Mouse (Mus musculus): ENCODE results near the gene Tnnc2. TPM values are rescaled to one million over a fixed set of nuclear protein-coding genes. Genes with fewer than 3 reads are reported as not detected.

Tnnc2 gene
- polyA plus RNA-seq, 1 experiment: 0.62 TPM

DNA sequence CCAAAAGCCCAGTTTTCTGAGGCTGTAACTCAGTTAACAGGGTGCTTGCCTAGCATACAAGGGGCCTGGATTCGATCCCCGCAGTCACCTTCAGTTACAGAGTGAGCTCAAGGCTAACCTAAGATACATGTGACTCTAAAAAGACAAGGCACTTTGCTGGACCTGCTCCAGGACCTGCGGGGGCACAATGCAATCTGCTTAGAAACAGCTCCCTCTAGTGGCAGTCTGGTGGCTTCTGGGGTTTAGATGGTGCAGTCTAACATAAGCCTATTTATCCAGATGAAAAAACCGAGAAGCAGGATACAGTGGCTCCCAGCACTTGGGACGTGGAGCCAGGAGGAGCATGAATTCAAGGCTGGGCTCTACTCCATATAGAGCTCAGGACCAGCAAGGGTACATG, 14.5 kb upstream of the Tnnc2 start:
- Histone ChIP-seq H3K27ac (ENCODE audit: insufficient read depth, low read length) (no peak overlapping the region), H3K4me3 (replicated peaks; ENCODE audit: insufficient read depth, low read depth, low read length) (no peak overlapping the region), H3K27me3 (ENCODE audit: control insufficient read depth, insufficient read depth, low read length) (no peaks in the 10 kb centered on the region), H3K4me1 (ENCODE audit: control insufficient read depth, insufficient read depth, low read length) (peaks cover 19% of the 10 kb centered on the region)
- TF ChIP-seq CTCF (IDR thresholded peaks at IDR 0.05; ENCODE audit: borderline replicate concordance, insufficient read depth, low read depth, low read length): peak; percentile 85
- no peak for TF ChIP-seq POLR2A (IDR thresholded peaks at IDR 0.05; ENCODE audit: borderline replicate concordance, insufficient read depth, low read length)
- peak; percentile 84 for DNase-seq
- WGBS: 24% methylated on average over 5 of the region's 5 CpGs

DNA sequence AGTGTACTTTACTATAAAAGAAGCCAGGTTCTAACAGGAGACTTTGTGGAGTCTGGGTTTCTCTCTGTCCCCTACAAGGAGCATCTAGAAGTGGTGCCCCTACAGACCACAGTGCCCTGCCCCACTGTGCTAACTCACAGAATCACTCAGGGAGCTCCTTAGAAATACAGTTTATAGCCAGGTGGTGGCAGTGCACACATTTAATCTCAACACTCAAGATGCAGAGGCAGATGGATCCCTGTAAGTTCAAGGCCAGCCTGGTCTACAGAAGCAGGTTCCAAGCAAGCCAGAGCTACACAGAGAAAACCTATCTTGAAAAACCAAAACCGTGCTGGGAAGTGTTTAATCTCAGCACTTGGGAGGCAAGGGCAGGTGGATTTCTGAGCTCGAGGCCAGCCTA, 14.0 kb upstream of the Tnnc2 start:
- TF ChIP-seq CTCF (IDR thresholded peaks at IDR 0.05; ENCODE audit: borderline replicate concordance, insufficient read depth, low read depth, low read length): no peak
- TF ChIP-seq POLR2A (IDR thresholded peaks at IDR 0.05; ENCODE audit: borderline replicate concordance, insufficient read depth, low read length): no peak
- H3K27me3 ChIP-seq (ENCODE audit: control insufficient read depth, insufficient read depth, low read length): no peaks in the 10 kb centered on the region
- no peak overlapping the region for H3K4me3 ChIP-seq (replicated peaks; ENCODE audit: insufficient read depth, low read depth, low read length)
- H3K4me1 ChIP-seq (ENCODE audit: control insufficient read depth, insufficient read depth, low read length): peaks cover 23% of the 10 kb centered on the region
- no peak for DNase-seq
- WGBS: 88% methylated on average over 2 of the region's 2 CpGs
- H3K27ac ChIP-seq (ENCODE audit: insufficient read depth, low read length): no peak overlapping the region

DNA sequence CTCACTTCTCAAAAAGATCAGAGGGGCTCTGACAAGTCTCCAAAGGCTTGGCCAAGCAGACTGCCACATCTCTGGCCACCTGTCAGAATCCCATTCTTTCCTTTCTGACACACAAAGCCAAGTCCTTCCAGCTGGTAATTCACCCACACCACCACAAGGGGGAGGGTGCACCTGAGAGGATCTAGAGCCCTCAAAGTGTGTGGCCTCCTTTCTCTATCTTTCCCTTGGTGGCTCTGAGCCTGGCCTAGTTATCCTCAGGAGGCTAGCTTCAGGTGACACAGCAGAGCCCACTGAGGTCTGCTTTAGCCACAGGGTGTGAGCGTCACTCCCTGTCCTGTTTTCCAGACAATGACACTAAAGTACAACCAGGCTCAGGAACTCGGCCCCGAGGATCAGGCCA, 13.5 kb upstream of the Tnnc2 start:
- TF ChIP-seq POLR2A (IDR thresholded peaks at IDR 0.05; ENCODE audit: borderline replicate concordance, insufficient read depth, low read length) (no peak), CTCF (IDR thresholded peaks at IDR 0.05; ENCODE audit: borderline replicate concordance, insufficient read depth, low read depth, low read length) (peak; percentile 75; the same call in 1 of the 2 replicates)
- Histone ChIP-seq H3K4me3 (replicated peaks; ENCODE audit: insufficient read depth, low read depth, low read length) (no peak overlapping the region), H3K4me1 (ENCODE audit: control insufficient read depth, insufficient read depth, low read length) (peaks cover 27% of the 10 kb centered on the region), H3K27me3 (ENCODE audit: control insufficient read depth, insufficient read depth, low read length) (no peaks in the 10 kb centered on the region), H3K27ac (ENCODE audit: insufficient read depth, low read length) (no peak overlapping the region)
- DNase-seq: peak; percentile 76 to 77
- 57% methylated on average over 3 of the region's 3 CpGs for WGBS

DNA sequence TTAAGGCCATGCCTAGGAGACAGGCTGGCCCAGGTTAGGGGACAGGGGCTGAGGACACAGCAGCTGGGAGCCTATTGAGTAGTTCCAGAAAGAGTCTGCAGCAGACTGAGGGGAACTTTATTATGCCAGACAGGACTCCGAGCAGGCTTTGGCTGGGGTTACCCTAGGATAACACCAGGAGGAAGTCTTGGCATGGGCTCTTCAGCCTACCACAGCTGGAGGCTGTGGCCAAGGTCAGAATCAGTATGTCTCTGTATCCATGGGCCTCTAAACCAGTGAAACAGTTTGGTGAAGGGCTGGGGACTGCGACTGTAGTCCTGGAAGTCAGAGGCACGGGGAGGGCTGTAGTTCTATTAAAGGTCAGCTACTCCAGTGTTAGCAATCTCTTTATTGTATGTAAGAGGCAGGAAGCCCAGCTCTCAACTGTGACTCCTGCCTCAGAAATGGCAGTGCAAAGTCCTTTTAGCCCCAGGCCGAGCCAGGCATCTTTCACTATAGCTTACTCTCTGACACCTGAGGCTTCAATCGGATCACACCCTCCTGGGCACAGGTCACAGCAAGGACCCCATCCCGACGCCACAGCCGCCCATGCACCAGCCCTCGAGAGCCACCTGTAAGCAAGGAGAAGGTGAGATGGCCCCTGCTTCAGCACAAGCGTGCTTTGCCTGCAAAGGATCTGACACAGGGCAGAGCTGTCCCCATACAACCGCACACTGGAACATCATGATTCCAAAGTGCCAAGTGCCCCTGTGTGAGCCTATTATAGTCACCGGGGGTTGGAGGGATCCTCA, 12.8 kb upstream of the Tnnc2 start:
- H3K4me3 ChIP-seq (replicated peaks; ENCODE audit: insufficient read depth, low read depth, low read length): no peak overlapping the region
- H3K27me3 ChIP-seq (ENCODE audit: control insufficient read depth, insufficient read depth, low read length): no peaks in the 10 kb centered on the region
- peaks cover 27% of the 10 kb centered on the region for H3K4me1 ChIP-seq (ENCODE audit: control insufficient read depth, insufficient read depth, low read length)
- H3K27ac ChIP-seq (ENCODE audit: insufficient read depth, low read length): no peak overlapping the region
- TF ChIP-seq CTCF (IDR thresholded peaks at IDR 0.05; ENCODE audit: borderline replicate concordance, insufficient read depth, low read depth, low read length) (no peak), POLR2A (IDR thresholded peaks at IDR 0.05; ENCODE audit: borderline replicate concordance, insufficient read depth, low read length) (peak; percentile 8; the same call in 1 of the 2 replicates)
- 77% methylated on average over 12 of the region's 12 CpGs for WGBS
- DNase-seq: peak in 1 of 2 experiments; percentile 26

DNA sequence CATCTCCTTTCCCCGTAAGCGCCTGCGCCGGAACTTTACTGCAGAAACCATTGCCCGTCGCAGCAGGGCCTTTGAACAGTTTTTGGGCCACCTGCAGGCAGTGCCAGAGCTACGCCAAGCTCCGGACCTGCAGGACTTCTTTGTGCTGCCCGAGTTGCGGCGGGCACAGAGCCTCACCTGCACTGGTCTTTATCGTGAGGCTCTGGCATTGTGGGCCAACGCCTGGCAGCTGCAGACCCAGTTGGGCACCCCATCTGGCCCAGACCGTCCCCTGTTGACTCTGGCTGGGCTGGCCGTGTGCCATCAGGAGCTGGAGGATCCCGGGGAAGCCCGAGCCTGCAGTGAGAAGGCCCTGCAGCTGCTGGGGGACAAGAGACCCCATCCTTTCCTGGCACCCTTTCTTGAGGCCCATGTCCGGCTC, 12.1 kb upstream of the Tnnc2 start:
- peak overlapping the region; percentile 8; the same call in 1 of the 2 replicates for H3K27ac ChIP-seq (ENCODE audit: insufficient read depth, low read length)
- peak; percentile 73 to 74 for DNase-seq
- 16% methylated on average over 18 of the region's 18 CpGs for WGBS
- no peak for TF ChIP-seq POLR2A (IDR thresholded peaks at IDR 0.05; ENCODE audit: borderline replicate concordance, insufficient read depth, low read length)
- TF ChIP-seq CTCF (IDR thresholded peaks at IDR 0.05; ENCODE audit: borderline replicate concordance, insufficient read depth, low read depth, low read length): no peak
- H3K27me3 ChIP-seq (ENCODE audit: control insufficient read depth, insufficient read depth, low read length): no peaks in the 10 kb centered on the region
- peaks cover 27% of the 10 kb centered on the region for H3K4me1 ChIP-seq (ENCODE audit: control insufficient read depth, insufficient read depth, low read length)
- no peak overlapping the region for H3K4me3 ChIP-seq (replicated peaks; ENCODE audit: insufficient read depth, low read depth, low read length)

GRCm38 (mm10) chr2:164790451-164790850, 10.7 kb upstream of the Tnnc2 start:
- DNase-seq: no peak
- no peak overlapping the region for H3K4me3 ChIP-seq (replicated peaks; ENCODE audit: insufficient read depth, low read depth, low read length)
- H3K27ac ChIP-seq (ENCODE audit: insufficient read depth, low read length): no peak overlapping the region
- 81% methylated on average over 4 of the region's 4 CpGs for WGBS
- H3K4me1 ChIP-seq (ENCODE audit: control insufficient read depth, insufficient read depth, low read length): peaks cover 27% of the 10 kb centered on the region
- TF ChIP-seq CTCF (IDR thresholded peaks at IDR 0.05; ENCODE audit: borderline replicate concordance, insufficient read depth, low read depth, low read length) (no peak), POLR2A (IDR thresholded peaks at IDR 0.05; ENCODE audit: borderline replicate concordance, insufficient read depth, low read length) (no peak)
- no peaks in the 10 kb centered on the region for H3K27me3 ChIP-seq (ENCODE audit: control insufficient read depth, insufficient read depth, low read length)

- TF ChIP-seq POLR2A (IDR thresholded peaks at IDR 0.05; ENCODE audit: borderline replicate concordance, insufficient read depth, low read length) (no peak), CTCF (IDR thresholded peaks at IDR 0.05; ENCODE audit: borderline replicate concordance, insufficient read depth, low read depth, low read length) (no peak)
- no peak overlapping the region for H3K27ac ChIP-seq (ENCODE audit: insufficient read depth, low read length)
- DNase-seq: no peak
- 71% methylated on average over 4 of the region's 4 CpGs for WGBS
- H3K27me3 ChIP-seq (ENCODE audit: control insufficient read depth, insufficient read depth, low read length): no peaks in the 10 kb centered on the region
- no peak overlapping the region for H3K4me3 ChIP-seq (replicated peaks; ENCODE audit: insufficient read depth, low read depth, low read length)
- H3K4me1 ChIP-seq (ENCODE audit: control insufficient read depth, insufficient read depth, low read length): peaks cover 25% of the 10 kb centered on the region
Observed at GRCm38 (mm10) chr2:164788411-164788810, 8.6 kb upstream of the Tnnc2 start.

- Histone ChIP-seq H3K4me1 (ENCODE audit: control insufficient read depth, insufficient read depth, low read length) (peaks cover 20% of the 10 kb centered on the region), H3K4me3 (replicated peaks; ENCODE audit: insufficient read depth, low read depth, low read length) (no peak overlapping the region), H3K27me3 (ENCODE audit: control insufficient read depth, insufficient read depth, low read length) (no peaks in the 10 kb centered on the region), H3K27ac (ENCODE audit: insufficient read depth, low read length) (no peak overlapping the region; the same call in 1 of the 2 replicates)
- no peak for DNase-seq
- WGBS: 76% methylated on average over 10 of the region's 10 CpGs
- TF ChIP-seq POLR2A (IDR thresholded peaks at IDR 0.05; ENCODE audit: borderline replicate concordance, insufficient read depth, low read length): no peak
Observed at GRCm38 (mm10) chr2:164787779-164788178, 8.0 kb upstream of the Tnnc2 start.
